Mouse (Mus musculus): ENCODE results near the gene Upf2. TPM values are rescaled to one million over a fixed set of nuclear protein-coding genes. Genes with fewer than 3 reads are reported as not detected.
A peak's percentile ranks its signal among the peaks of the same experiment; 100 is the strongest.
"Not testable (repeated sequence)": the region's sequence is repeated elsewhere in the genome, so short reads cannot be mapped to it uniquely, and the experiment has no call there.

Upf2 gene
- total and polyA plus RNA-seq, 3 experiments = 2.9 to 16.7 (median 16.2) TPM

DNA sequence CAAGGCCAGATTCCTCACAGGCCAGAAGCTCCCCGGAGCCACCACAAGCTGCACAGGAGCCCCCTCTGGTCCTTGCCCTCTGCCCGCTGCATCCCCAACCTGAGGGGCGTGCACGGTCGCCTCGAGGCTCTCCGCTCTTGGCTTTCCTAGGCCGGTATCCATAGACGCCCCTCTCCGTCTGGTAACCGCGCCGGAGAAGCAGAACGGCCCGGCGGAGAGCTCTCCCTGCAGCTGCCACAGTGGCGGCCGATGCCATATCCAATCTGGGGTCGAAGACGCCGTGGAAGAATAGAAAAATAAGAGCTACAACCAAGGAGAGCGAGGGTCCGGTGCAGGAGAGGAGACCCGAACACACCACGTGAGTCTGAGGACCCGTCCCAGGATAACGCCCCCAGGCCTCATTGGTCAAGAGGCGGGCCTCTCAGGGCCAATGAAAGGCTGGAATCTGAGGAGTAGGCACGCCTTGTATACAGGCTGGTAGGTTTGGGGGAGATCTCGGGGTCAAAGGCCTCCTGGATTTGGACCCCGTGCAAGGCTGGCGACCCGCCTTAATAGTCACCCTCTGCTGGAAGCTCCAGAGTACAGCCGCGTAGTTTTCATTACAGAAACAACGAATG lies 8.7 kb upstream of the Upf2 start, which contains the start of gene Dhtkd1:
TSS of gene Dhtkd1 (minus strand) at position 377 of the 617 bp plus-strand sequence.
- TF ChIP-seq CTCF (IDR thresholded peaks at IDR 0.05) = peak; percentile 35; the same call in 1 of the 2 replicates
- no peak for TF ChIP-seq EP300 (IDR thresholded peaks at IDR 0.05; ENCODE audit: insufficient read depth, low read depth, low read length)
- TF ChIP-seq POLR2A (IDR thresholded peaks at IDR 0.05; ENCODE audit: insufficient read depth, low read depth, low read length) = peak; percentile 49
- peak within 1 kb of the TSS; percentile 73 for H3K4me3 ChIP-seq
- peak within 1 kb of the TSS; percentile 73 for H3K27ac ChIP-seq
- H3K9ac ChIP-seq (ENCODE audit: low read depth, low read length) = peak within 1 kb of the TSS; percentile 72
- no peaks in the 10 kb centered on the region for H3K27me3 ChIP-seq (ENCODE audit: control insufficient read depth, insufficient read depth, low read length)
- no peaks in the 10 kb centered on the region for H3K4me1 ChIP-seq (ENCODE audit: control insufficient read depth, insufficient read depth, low read length)
- no peaks in the 10 kb centered on the region for H3K79me2 ChIP-seq (replicated peaks; ENCODE audit: control insufficient read depth, insufficient read depth, low read length)
- intact Hi-C loops (cut with DNase I) = no loop called here
- peak; percentile 72 to 74 for DNase-seq
- WGBS = 1% methylated on average over 36 of the region's 36 CpGs
- H3K36me3 ChIP-seq (ENCODE audit: control insufficient read depth, insufficient read depth, low read length) = no peaks in the 10 kb centered on the region

DNA sequence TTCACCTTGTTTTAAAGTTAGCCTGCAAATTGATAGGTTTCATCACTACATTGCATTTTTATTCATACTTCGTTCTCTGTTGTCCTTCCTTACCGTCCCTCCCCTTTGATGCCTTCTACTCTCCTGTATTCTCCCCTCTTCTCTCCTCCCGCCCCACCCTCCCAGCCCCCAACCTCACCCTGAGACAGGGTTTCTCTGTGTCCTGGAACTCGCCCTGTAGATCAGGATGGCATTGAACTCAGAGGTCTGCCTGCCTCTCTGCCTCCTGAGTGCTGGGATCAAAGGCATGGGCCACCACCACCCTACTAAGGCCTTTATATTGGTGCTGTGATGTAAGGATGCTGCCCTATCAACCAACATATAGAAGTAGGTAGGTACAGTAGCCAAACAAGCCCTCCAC lies 8.2 kb upstream of the Upf2 start:
- H3K27ac ChIP-seq = peak overlapping the region; percentile 73; the same call in 1 of the 2 replicates
- H3K4me3 ChIP-seq = peak overlapping the region; percentile 73
- H3K4me1 ChIP-seq (ENCODE audit: control insufficient read depth, insufficient read depth, low read length) = no peaks in the 10 kb centered on the region
- no peaks in the 10 kb centered on the region for H3K27me3 ChIP-seq (ENCODE audit: control insufficient read depth, insufficient read depth, low read length)
- intact Hi-C loops (cut with DNase I) = no loop called here
- no peaks in the 10 kb centered on the region for H3K79me2 ChIP-seq (replicated peaks; ENCODE audit: control insufficient read depth, insufficient read depth, low read length)
- DNase-seq = no peak
- no peaks in the 10 kb centered on the region for H3K36me3 ChIP-seq (ENCODE audit: control insufficient read depth, insufficient read depth, low read length)
- 41% methylated on average over 4 of the region's 4 CpGs for WGBS
- no peak overlapping the region for H3K9ac ChIP-seq (ENCODE audit: low read depth, low read length)
- TF ChIP-seq EP300 (IDR thresholded peaks at IDR 0.05; ENCODE audit: insufficient read depth, low read depth, low read length) (no peak), CTCF (IDR thresholded peaks at IDR 0.05) (no peak), POLR2A (IDR thresholded peaks at IDR 0.05; ENCODE audit: insufficient read depth, low read depth, low read length) (no peak)

DNA sequence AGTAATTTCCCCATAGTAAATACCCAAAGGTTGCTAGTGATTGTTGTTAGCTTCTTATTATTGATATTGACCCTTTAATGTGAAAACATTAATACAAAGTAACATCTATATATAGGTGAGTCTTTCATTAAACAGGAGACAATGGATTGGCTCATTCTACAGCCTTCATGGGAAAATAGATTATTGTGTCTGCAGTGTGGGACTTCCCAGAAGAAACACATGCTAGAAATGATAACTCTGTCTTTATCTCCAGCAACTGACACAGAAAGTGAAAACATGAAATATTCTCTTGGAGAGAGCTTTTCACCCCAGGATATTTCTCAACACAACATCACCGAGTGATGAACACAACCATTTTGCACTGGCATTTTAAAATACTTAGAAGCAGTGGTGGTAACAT lies 5.6 kb upstream of the Upf2 start:
- Histone ChIP-seq H3K79me2 (replicated peaks; ENCODE audit: control insufficient read depth, insufficient read depth, low read length) (no peaks in the 10 kb centered on the region), H3K27me3 (ENCODE audit: control insufficient read depth, insufficient read depth, low read length) (no peaks in the 10 kb centered on the region), H3K36me3 (ENCODE audit: control insufficient read depth, insufficient read depth, low read length) (no peaks in the 10 kb centered on the region; the same call in 1 of the 2 replicates), H3K9ac (ENCODE audit: low read depth, low read length) (no peak overlapping the region), H3K4me1 (ENCODE audit: control insufficient read depth, insufficient read depth, low read length) (peaks cover 3% of the 10 kb centered on the region), H3K4me3 (no peak overlapping the region), H3K27ac (no peak overlapping the region)
- TF ChIP-seq EP300 (IDR thresholded peaks at IDR 0.05; ENCODE audit: insufficient read depth, low read depth, low read length) (no peak), CTCF (IDR thresholded peaks at IDR 0.05) (no peak), POLR2A (IDR thresholded peaks at IDR 0.05; ENCODE audit: insufficient read depth, low read depth, low read length) (no peak)
- intact Hi-C loops (cut with DNase I) = no loop called here
- 68% methylated on average over 1 of the region's 1 CpGs for WGBS
- no peak for DNase-seq

DNA sequence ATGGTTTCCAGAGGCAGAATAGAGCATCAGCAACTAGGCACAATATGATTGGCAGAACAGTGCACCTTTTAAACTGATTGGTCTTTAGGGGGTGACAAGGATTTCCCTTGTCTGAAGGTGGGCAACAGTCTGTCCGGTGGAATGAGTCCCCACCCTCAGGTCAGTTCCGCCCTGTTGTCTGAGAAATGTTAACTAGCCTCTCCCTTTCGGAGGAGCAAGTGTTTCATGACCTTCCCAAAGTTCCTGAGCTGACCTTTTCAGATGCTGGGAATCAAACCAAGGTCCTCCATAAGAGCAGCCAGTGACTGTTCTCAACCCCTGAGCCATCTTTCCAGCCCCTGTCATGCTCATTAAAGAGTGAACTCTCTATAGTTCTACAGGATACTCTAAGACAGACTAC lies 4.4 kb upstream of the Upf2 start:
- H3K27ac ChIP-seq = no peak overlapping the region
- DNase-seq = no peak
- no peak overlapping the region for H3K4me3 ChIP-seq
- no peaks in the 10 kb centered on the region; the same call in 1 of the 2 replicates for H3K36me3 ChIP-seq (ENCODE audit: control insufficient read depth, insufficient read depth, low read length)
- intact Hi-C loops (cut with DNase I) = no loop called here
- no peak overlapping the region for H3K9ac ChIP-seq (ENCODE audit: low read depth, low read length)
- 0 out of 2 replicates have a peak, but pooled peaks cover 3% of the 10 kb centered on the region for H3K79me2 ChIP-seq (replicated peaks; ENCODE audit: control insufficient read depth, insufficient read depth, low read length)
- 83% methylated on average over 3 of the region's 3 CpGs for WGBS
- TF ChIP-seq EP300 (IDR thresholded peaks at IDR 0.05; ENCODE audit: insufficient read depth, low read depth, low read length) (no peak), CTCF (IDR thresholded peaks at IDR 0.05) (no peak), POLR2A (IDR thresholded peaks at IDR 0.05; ENCODE audit: insufficient read depth, low read depth, low read length) (no peak)
- peaks cover 3% of the 10 kb centered on the region for H3K4me1 ChIP-seq (ENCODE audit: control insufficient read depth, insufficient read depth, low read length)
- H3K27me3 ChIP-seq (ENCODE audit: control insufficient read depth, insufficient read depth, low read length) = no peaks in the 10 kb centered on the region

DNA sequence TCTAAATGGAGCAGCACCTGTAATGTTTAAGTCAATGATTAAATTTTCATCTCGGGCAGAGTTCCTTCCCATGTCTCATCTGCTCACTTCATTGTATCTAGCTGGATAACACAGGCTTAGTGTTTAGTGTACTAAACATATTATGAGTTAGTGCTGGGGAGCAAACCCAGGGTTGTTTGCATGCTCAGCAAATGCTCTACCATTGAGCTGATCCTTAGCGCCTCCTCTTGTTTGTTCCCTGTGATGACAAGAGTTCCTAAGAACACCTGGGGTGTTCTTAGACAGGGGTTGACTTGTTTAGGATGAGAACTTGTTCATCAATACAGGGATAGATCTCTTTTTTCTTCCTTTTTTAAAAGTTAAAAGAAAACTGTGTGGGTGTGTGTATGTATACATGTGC lies 2.3 kb upstream of the Upf2 start:
- intact Hi-C loops (cut with DNase I) = no loop called here
- TF ChIP-seq POLR2A (IDR thresholded peaks at IDR 0.05; ENCODE audit: insufficient read depth, low read depth, low read length) (no peak), EP300 (IDR thresholded peaks at IDR 0.05; ENCODE audit: insufficient read depth, low read depth, low read length) (no peak), CTCF (IDR thresholded peaks at IDR 0.05) (no peak)
- Histone ChIP-seq H3K36me3 (ENCODE audit: control insufficient read depth, insufficient read depth, low read length) (peaks cover 3% of the 10 kb centered on the region; the same call in 1 of the 2 replicates), H3K4me3 (no peak overlapping the region), H3K4me1 (ENCODE audit: control insufficient read depth, insufficient read depth, low read length) (peaks cover 3% of the 10 kb centered on the region), H3K79me2 (replicated peaks; ENCODE audit: control insufficient read depth, insufficient read depth, low read length) (0 out of 2 replicates have a peak, but pooled peaks cover 3% of the 10 kb centered on the region), H3K27ac (no peak overlapping the region), H3K27me3 (ENCODE audit: control insufficient read depth, insufficient read depth, low read length) (no peaks in the 10 kb centered on the region), H3K9ac (ENCODE audit: low read depth, low read length) (no peak overlapping the region)
- 87% methylated on average over 2 of the region's 2 CpGs for WGBS
- DNase-seq = no peak

DNA sequence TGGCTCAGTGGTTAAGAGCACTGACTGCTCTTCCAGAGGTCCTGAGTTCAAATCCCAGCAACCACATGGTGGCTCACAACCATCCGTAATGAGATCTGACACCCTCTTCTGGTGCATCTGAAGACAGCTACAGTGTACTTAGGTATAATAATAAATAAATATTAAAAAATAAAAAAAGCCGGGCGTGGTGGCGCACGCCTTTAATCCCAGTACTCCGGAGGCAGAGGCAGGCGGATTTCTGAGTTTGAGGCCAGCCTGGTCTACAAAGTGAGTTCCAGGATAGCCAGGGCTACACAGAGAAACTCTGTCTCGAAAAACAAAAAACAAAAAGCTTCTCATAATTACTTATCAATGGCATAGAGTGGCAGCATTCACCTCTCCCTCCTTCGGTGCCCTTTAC lies 1.4 kb upstream of the Upf2 start:
- H3K27ac ChIP-seq; H3K4me3 ChIP-seq; H3K27me3 ChIP-seq (ENCODE audit: control insufficient read depth, insufficient read depth, low read length); DNase-seq; H3K9ac ChIP-seq (ENCODE audit: low read depth, low read length); H3K36me3 ChIP-seq (ENCODE audit: control insufficient read depth, insufficient read depth, low read length); H3K79me2 ChIP-seq (replicated peaks; ENCODE audit: control insufficient read depth, insufficient read depth, low read length); H3K4me1 ChIP-seq (ENCODE audit: control insufficient read depth, insufficient read depth, low read length): not testable (repeated sequence)
- 96% methylated on average over 9 of the region's 9 CpGs for WGBS
- intact Hi-C loops (cut with DNase I) = loop anchor here (2.0 to 5.0 kb wide), 2 partner anchors 53 to 105 kb away; partner anchors contain the start of genes Cdc123, Nudt5 and Sec61a2

Measured in heart, adult 2 months (tissue).